Mouse (Mus musculus) common myeloid progenitor, adult 5-6 weeks (primary cell): ENCODE data around the gene Spsb2. TPM values are rescaled to one million over a fixed set of nuclear protein-coding genes. Genes with fewer than 3 reads are reported as not detected.

ENCODE experiments used
- ATAC-seq: replicated peaks from 2 replicates; pipeline ENCODE4 v1.8.0; 2016; ENCODE audit warnings: low read depth, mild to moderate bottlenecking, moderate TSS enrichment, inconsistent platforms; ENCODE audit not compliant: poor library complexity, severe bottlenecking
- total RNA-seq: library from RNA; stranded (forward); fragments of 200-1000, 187-1606 nt; gene quantifications from 2 replicates; pipeline ENCODE4 v1.2.3, GENCODE M21; 2017

Gene Spsb2
- total RNA-seq, 1 experiment from 2014 or later = 3.8 TPM

DNA sequence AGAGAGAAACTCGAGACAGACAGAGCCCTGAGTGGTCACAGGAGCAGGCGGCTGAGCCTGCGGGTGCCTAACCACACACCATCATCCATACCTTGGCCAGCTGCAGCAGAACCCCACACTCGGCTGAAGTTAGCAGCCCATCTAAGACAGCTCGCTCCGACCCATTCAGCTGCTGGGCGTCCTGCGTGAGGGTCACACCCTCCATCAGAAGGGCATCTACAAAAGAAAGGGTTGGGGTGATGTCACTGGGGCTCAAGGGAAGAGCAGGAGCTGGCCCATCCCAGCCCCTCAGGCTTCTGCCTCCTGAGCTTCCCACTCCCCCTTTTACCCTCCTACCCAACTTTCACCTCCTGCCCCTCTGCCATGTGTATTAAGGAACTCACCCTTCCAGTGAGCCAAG is 42.1 kb downstream of the Spsb2 start:
- no peak for ATAC-seq

DNA sequence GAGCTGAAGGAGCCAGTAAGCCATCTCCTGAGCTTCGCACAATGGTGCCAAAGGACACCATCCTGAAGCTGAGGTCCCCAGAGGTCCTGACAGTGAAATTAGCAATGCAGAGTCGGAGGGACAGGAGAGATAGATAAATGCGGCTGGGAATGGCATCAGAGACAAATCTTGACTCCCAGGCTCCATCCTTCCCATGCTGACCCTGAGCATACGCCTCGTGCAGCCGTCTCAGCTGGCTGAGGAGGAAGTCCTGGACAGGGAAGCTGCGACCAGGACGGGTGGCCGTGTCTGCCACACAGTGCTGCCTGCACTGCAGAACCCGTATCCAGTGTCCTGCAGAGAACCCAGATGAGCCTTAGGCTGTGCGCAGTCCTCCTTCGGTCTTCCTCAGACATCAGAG is 46.2 kb downstream of the Spsb2 start:
- ATAC-seq = no peak

DNA sequence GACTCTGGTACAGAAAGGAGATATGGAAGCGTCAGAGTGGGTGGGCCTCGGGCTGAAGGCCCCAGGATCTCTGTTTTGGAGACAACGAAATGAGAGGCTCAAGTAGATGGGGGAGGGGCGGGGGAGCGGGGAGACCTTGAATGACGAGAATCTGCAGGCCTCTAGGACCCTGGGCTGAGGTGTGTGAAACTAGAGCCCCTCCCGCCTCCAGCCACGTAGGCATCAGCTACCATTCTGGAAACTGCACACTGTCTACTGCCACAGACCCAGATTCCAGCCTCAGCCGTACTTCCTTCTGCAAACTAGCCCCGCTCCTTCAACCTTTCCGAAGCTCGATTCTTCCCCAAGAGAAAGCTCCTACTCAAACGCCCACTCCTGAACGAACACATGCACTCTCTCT is 47.9 kb downstream of the Spsb2 start:
- no peak for ATAC-seq

DNA sequence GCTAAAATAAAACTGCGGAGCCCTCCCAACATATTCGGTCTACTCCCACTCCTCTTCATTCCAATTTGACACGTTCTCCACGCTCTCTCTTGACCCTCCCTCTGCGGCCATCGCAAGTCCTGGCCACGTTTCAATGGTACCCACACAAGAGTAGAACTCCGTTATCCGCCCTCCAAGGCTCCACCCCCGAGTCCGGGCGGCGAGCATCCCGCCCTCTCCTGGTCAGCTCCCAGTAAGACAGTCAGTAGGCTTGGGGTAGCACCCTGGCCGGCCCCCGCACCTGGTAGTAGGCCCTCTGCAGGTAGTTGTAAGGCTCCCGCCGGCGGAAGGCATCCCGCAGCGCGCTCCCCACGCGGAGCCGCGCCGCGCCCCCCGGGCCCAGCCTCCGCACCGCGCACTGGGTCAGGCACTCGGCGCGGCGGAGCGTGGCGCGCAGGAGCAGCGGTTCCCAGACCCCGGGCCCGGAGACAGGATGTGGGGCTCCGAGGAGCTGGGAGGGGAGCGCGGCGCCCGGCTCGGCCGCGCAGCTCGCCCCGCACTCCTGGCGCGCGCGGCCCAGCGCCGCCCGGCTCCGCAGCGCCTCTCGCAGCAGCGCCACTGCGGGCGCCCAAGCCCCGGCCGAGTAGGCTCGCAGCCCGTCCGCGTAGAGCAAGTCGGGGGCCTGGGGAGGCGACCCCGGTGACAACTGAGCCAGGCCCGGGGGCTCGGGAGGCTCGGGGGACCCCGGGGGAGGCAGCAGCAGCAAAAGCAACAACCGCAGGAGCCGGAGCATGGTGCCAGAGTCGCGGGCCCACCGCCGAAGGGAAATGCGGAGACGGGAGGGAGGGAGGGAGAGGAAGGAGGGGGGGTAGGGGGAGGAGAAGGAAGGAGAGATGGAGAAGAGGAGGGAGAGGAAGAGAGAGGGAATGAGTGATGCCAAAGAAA is 48.7 kb downstream of the Spsb2 start, which contains the start of gene P3h3:
TSS of gene P3h3 (minus strand) at position 837 of the 924 bp plus-strand sequence.
- peak; percentile 82 for ATAC-seq

DNA sequence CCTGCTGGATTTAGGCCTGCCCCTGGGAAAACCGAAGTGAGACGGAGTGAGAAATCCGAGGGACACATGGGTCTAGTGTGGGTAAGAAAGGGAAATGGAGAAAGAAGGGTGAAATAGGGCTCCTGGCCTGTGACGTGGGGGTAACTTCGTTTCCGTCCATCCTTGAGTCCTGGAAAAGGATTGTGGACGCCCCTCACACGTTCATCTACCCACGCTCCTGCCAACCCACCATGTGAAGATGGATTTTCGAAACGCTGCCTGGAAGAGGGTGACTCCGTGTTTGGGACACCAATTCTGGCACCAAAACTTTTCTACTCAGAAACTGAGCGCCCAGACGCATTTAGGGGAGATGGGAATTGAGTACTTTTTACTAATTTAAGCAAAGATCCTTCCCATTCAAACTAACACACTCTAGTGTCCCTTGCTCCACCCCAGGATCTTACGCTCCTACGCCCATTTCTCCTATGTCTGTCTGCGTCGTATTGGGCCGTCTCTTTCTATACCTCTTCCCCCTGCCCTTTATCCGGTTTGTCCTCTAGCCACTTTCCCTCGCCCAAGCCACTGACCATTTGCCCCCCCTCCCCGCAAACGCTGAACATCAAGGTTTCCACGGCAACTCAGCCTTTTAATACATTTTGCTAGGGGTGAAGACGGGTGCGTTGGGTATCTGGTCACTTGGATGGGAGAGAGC is 49.5 kb downstream of the Spsb2 start:
- ATAC-seq = no peak

DNA sequence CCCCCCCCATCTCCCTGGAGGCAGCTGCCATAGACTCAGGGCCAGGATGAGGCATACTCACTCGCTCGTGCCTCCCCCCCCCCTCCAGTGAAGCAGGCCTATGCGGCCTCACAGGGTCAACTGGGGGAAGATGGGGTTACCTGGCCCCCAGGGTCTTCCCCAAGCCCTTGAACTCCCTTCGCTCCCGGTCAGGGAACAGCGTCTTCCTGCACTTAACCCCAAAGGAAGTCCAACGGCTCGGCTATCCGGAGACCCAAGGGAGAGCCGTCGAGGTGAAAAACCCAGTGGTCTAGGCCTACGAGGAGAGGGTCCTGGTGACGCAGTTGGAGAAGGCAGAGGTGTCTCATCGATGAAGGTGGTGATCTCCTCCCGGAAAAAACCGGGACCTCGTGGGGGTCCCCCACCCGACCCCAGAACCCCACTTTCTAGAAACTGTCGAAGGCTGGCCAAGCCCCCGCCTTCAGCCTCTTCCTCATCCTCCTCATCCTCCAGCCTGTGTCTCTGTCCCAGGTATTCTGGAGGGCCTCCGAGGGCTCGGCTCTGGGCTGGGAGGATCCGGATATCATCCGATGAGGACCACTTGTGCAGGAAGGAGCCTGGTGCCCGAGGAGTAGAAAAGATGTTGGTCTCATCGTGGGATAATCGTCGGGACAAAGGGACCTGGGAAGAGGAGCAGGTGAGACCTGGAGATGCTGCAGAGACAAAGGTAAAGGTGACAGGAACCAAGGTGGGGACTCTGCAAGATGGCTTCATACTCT is 50.3 kb downstream of the Spsb2 start:
- no peak for ATAC-seq

DNA sequence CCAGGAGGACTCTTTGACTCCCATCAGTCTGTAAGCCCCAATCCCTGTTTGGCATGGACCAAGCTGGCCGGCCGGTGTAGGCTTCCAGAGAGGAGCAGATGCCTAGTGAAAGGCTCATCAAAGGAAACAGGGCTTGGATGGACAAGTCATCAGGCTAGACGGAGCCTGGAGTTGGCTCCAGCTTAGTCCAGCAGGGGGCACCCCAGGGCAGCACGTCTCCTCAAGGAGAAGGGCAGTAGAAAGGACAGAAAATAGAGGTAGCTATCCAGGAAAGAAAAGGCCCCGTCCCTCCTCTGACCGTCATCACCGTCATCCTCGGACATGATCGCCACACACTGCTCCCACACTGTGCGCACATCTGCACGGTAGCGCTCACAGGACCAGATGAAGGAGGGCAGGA is 51.3 kb downstream of the Spsb2 start:
- peak; percentile 65 for ATAC-seq

Other genes starting within 250 kb of the Spsb2 start
- gene C1rb, start 238.4 kb upstream of the Spsb2 start, total RNA-seq = not detected in 2 replicates
- gene C1s2, start 172.6 kb upstream of the Spsb2 start, total RNA-seq = 0.23 TPM in 1 of 2 replicates, not detected in the other
- 31.5 and 34.1 TPM in 2 replicates for gene Lpcat3, start 145.6 kb upstream of the Spsb2 start, total RNA-seq
- gene Emg1, start 96.5 kb upstream of the Spsb2 start, total RNA-seq = 222 and 280 TPM in 2 replicates
- 402 and 404 TPM in 2 replicates for gene Phb2, start 96.3 kb upstream of the Spsb2 start, total RNA-seq
- 235 and 315 TPM in 2 replicates for gene Ptpn6, start 69.9 kb upstream of the Spsb2 start, total RNA-seq
- gene Grcc10, start 67.3 kb upstream of the Spsb2 start, total RNA-seq = 112 and 129 TPM in 2 replicates
- gene Gm45234, start 52.6 kb upstream of the Spsb2 start, total RNA-seq = not detected in 2 replicates
- gene Atn1, start 52.1 kb upstream of the Spsb2 start, total RNA-seq = 4.6 and 6.7 TPM in 2 replicates
- 0.46 TPM in 1 of 2 replicates, not detected in the other for gene Eno2, start 39.0 kb upstream of the Spsb2 start, total RNA-seq
- not detected in 2 replicates for gene Lrrc23, start 28.9 kb upstream of the Spsb2 start, total RNA-seq
- gene Tpi1, start 5.6 kb downstream of the Spsb2 start, total RNA-seq = 158 and 197 TPM in 2 replicates
- 76.5 and 84.3 TPM in 2 replicates for gene Usp5, start 20.8 kb downstream of the Spsb2 start, total RNA-seq
- gene Cdca3, start 20.9 kb downstream of the Spsb2 start, total RNA-seq = 73.5 and 92.1 TPM in 2 replicates
- not detected in 2 replicates for gene Gnb3, start 31.6 kb downstream of the Spsb2 start, total RNA-seq
- gene P3h3, start 49.1 kb downstream of the Spsb2 start, total RNA-seq = 8.3 and 8.7 TPM in 2 replicates
- gene Gpr162, start 55.3 kb downstream of the Spsb2 start, total RNA-seq = 0.24 and 0.32 TPM in 2 replicates
- gene Cd4, start 79.6 kb downstream of the Spsb2 start, total RNA-seq = 0.73 TPM in 2 replicates
- 0.82 and 1.6 TPM in 2 replicates for gene Lag3, start 103.0 kb downstream of the Spsb2 start, total RNA-seq
- 40.3 and 71.3 TPM in 2 replicates for gene Ptms, start 111.4 kb downstream of the Spsb2 start, total RNA-seq
- gene Mlf2, start 122.7 kb downstream of the Spsb2 start, total RNA-seq = 54.9 and 61.1 TPM in 2 replicates
- 45.6 and 48.1 TPM in 2 replicates for gene Cops7a, start 156.9 kb downstream of the Spsb2 start, total RNA-seq
- gene Pianp, start 188.0 kb downstream of the Spsb2 start, total RNA-seq = not detected in 2 replicates
- 19.7 and 27.0 TPM in 2 replicates for gene Zfp384, start 200.5 kb downstream of the Spsb2 start, total RNA-seq
- gene Ing4, start 231.1 kb downstream of the Spsb2 start, total RNA-seq = 52.8 and 69.9 TPM in 2 replicates
- 2.3 and 5.4 TPM in 2 replicates for gene Acrbp, start 241.0 kb downstream of the Spsb2 start, total RNA-seq